Mouse (Mus musculus): ENCODE results near the gene Dpm3.
"Not testable (repeated sequence)": the region's sequence is repeated elsewhere in the genome, so short reads cannot be mapped to it uniquely, and the experiment has no call there.

- not testable (repeated sequence) for TF ChIP-seq CTCF (IDR thresholded peaks at IDR 0.05; ENCODE audit: control insufficient read depth, insufficient read depth, insufficient read length); MYOD1 (IDR thresholded peaks at IDR 0.05; ENCODE audit: control insufficient read depth, insufficient read length, low read depth); USF1 (IDR thresholded peaks at IDR 0.05; ENCODE audit: low read depth)
Observed at GRCm38 (mm10) chr3:89216407-89216806, 42.8 kb upstream of the Dpm3 start.
